Mouse (Mus musculus): ENCODE results near the gene Psg16.
A peak's percentile ranks its signal among the peaks of the same experiment; 100 is the strongest.
"Not testable (repeated sequence)": the region's sequence is repeated elsewhere in the genome, so short reads cannot be mapped to it uniquely, and the experiment has no call there.

The Psg16 gene

GRCm38 (mm10) chr7:17055287-17055946 is 18.4 kb upstream of the Psg16 start:
- DNase-seq (ENCODE audit: low read depth, low spot score), result no peak

GRCm38 (mm10) chr7:17056081-17056581 is 17.7 kb upstream of the Psg16 start:
- peak; percentile 78 for DNase-seq (ENCODE audit: low read depth, low spot score)

GRCm38 (mm10) chr7:17056601-17057523 is 17.0 kb upstream of the Psg16 start:
- no peak for DNase-seq (ENCODE audit: low read depth, low spot score)

GRCm38 (mm10) chr7:17058071-17058689 is 15.7 kb upstream of the Psg16 start:
- no peak for DNase-seq (ENCODE audit: low read depth, low spot score)

- DNase-seq (ENCODE audit: low read depth, low spot score), result no peak
Observed at GRCm38 (mm10) chr7:17058816-17059462, 14.9 kb upstream of the Psg16 start.

GRCm38 (mm10) chr7:17059463-17059844 is 14.4 kb upstream of the Psg16 start:
- DNase-seq (ENCODE audit: low read depth, low spot score), result no peak

- peak; percentile 63 for DNase-seq (ENCODE audit: low read depth, low spot score)
Observed at GRCm38 (mm10) chr7:17060031-17060781, 13.6 kb upstream of the Psg16 start.

GRCm38 (mm10) chr7:17060782-17061605 is 12.8 kb upstream of the Psg16 start:
- DNase-seq (ENCODE audit: low read depth, low spot score), result no peak

- no peak for DNase-seq (ENCODE audit: low read depth, low spot score)
Observed at GRCm38 (mm10) chr7:17062389-17062788, 11.5 kb upstream of the Psg16 start, which contains the start of gene Hif3a. Hif3a (minus strand) TSS chr7:17062427.

- no peak for DNase-seq (ENCODE audit: low read depth, low spot score)
Observed at GRCm38 (mm10) chr7:17062845-17063244, 11.0 kb upstream of the Psg16 start.

- no peak for DNase-seq (ENCODE audit: low read depth, low spot score)
Observed at GRCm38 (mm10) chr7:17065620-17066019, 8.2 kb upstream of the Psg16 start.

- peak; percentile 66 for DNase-seq (ENCODE audit: low read depth, low spot score)
Observed at GRCm38 (mm10) chr7:17066412-17066811, 7.4 kb upstream of the Psg16 start.

GRCm38 (mm10) chr7:17067000-17067399 is 6.8 kb upstream of the Psg16 start:
- no peak for DNase-seq (ENCODE audit: low read depth, low spot score)

GRCm38 (mm10) chr7:17067651-17068050 is 6.2 kb upstream of the Psg16 start:
- not testable (repeated sequence) for DNase-seq (ENCODE audit: low read depth, low spot score)

GRCm38 (mm10) chr7:17073513-17073903 is 332 bp upstream of the Psg16 start:
- no peak for DNase-seq (ENCODE audit: low read depth, low spot score)

GRCm38 (mm10) chr7:17076542-17076941 is 2.7 kb downstream of the Psg16 start:
- DNase-seq (ENCODE audit: low read depth, low spot score), result no peak

- no peak for DNase-seq (ENCODE audit: low read depth, low spot score)
Observed at GRCm38 (mm10) chr7:17078076-17078654, 4.3 kb downstream of the Psg16 start.

GRCm38 (mm10) chr7:17082766-17083165 is 8.9 kb downstream of the Psg16 start:
- no peak for DNase-seq (ENCODE audit: low read depth, low spot score)

GRCm38 (mm10) chr7:17087731-17088130 is 13.9 kb downstream of the Psg16 start:
- DNase-seq (ENCODE audit: low read depth, low spot score), result no peak
